Mouse (Mus musculus) lung, postnatal 0 days (tissue): ENCODE data around the gene Lrriq3. TPM values are rescaled to one million over a fixed set of nuclear protein-coding genes. Genes with fewer than 3 reads are reported as not detected.
A peak's percentile ranks its signal among the peaks of the same experiment; 100 is the strongest.

Source experiments
- ATAC-seq: fragments of 200-750 bp; cut with Nextera tagmentation; 2 replicates; pipeline ENCODE4 v1.8.0; 2017; ENCODE audit warnings: moderate library complexity
- DNase-seq: peaks from one replicate; pipeline ENCODE4 v3.0.0-alpha.2; 2016; ENCODE audit warnings: low spot score
- H3K27ac ChIP-seq: fragments of 300-500 bp; sonication (generic); 2 replicates; pipeline ENCODE4 v1.5.1; 2014; ENCODE audit warnings: antibody characterized with exemption, mild to moderate bottlenecking, low read length, mixed read lengths
- H3K27me3 ChIP-seq: fragments of 300-500 bp; sonication (generic); replicated peaks from 2 replicates; pipeline ENCODE4 v1.6.1; 2014; ENCODE audit warnings: low read length, mixed read lengths; ENCODE audit not compliant: insufficient read depth
- H3K36me3 ChIP-seq: fragments of 300-500 bp; sonication (generic); 2 replicates; pipeline ENCODE4 v1.6.1; 2014; ENCODE audit warnings: low read length, mixed read lengths; ENCODE audit not compliant: insufficient read depth
- H3K4me1 ChIP-seq: fragments of 300-500 bp; sonication (generic); 2 replicates; pipeline ENCODE4 v1.6.1; 2014; ENCODE audit warnings: antibody characterized with exemption, low read depth, low read length, mixed read lengths; ENCODE audit not compliant: insufficient read depth
- H3K4me2 ChIP-seq: fragments of 300-500 bp; sonication (generic); replicated peaks from 2 replicates; pipeline ENCODE4 v1.6.1; 2014; ENCODE audit warnings: low read depth, mild to moderate bottlenecking, low read length, moderate library complexity, mixed read lengths
- H3K4me3 ChIP-seq: fragments of 300-500 bp; sonication (generic); 2 replicates; pipeline ENCODE4 v1.5.1; 2014; ENCODE audit warnings: low read depth, low read length
- H3K9ac ChIP-seq: fragments of 300-500 bp; sonication (generic); replicated peaks from 2 replicates; pipeline ENCODE4 v1.6.1; 2014; ENCODE audit warnings: low read depth, mild to moderate bottlenecking
- H3K9me3 ChIP-seq: fragments of 300-500 bp; sonication (generic); 2 replicates; pipeline ENCODE4 v1.6.1; 2016; ENCODE audit warnings: low read length, mixed read lengths
- CTCF ChIP-seq: IDR thresholded peaks from 2 replicates; pipeline ENCODE4 v1.5.1; 2016; ENCODE audit warnings: antibody characterized with exemption, mild to moderate bottlenecking
- EP300 ChIP-seq: IDR thresholded peaks from 2 replicates; pipeline ENCODE4 v1.6.1; 2016; ENCODE audit warnings: antibody characterized with exemption, mild to moderate bottlenecking, control low read depth
- WGBS: fragments of 180-500 bp; shearing (Covaris S2); extraction: QIAGEN DNeasy Blood & Tissue Kit; methylation state at CpG from one replicate; pipeline ENCODE4 v1.1.7; 2014; 5-methylcytosine and 5-hydroxymethylcytosine counted together
- polyA plus RNA-seq: library from polyadenylated mRNA; unstranded; fragments of >200 nt; fragmentation: Nextera tagmentation; extraction: Ambion mirVana; gene quantifications from 2 replicates; pipeline ENCODE4 v1.2.1, GENCODE M21; 2015

Lrriq3 gene
- polyA plus RNA-seq, 1 experiment from 2014 or later = 1.4 TPM

- WGBS = 60% methylated on average over 6 of the region's 6 CpGs
- H3K36me3 ChIP-seq = no peaks in the 10 kb centered on the region
- H3K27ac ChIP-seq = no peak overlapping the region
- no peaks in the 10 kb centered on the region for H3K9me3 ChIP-seq
- no peak for ATAC-seq
- H3K4me2 ChIP-seq = no peak overlapping the region
- TF ChIP-seq CTCF = no peak
- no peak for TF ChIP-seq EP300
- no peak overlapping the region for H3K9ac ChIP-seq
- no peak overlapping the region for H3K4me3 ChIP-seq
- no peaks in the 10 kb centered on the region for H3K4me1 ChIP-seq
- DNase-seq = no peak
- H3K27me3 ChIP-seq = no peaks in the 10 kb centered on the region
Observed at GRCm38 (mm10) chr3:155058800-155059448, 34.3 kb upstream of the Lrriq3 start.

GRCm38 (mm10) chr3:155059449-155059822 is 33.8 kb upstream of the Lrriq3 start:
- Histone ChIP-seq H3K9ac (no peak overlapping the region), H3K4me1 (no peaks in the 10 kb centered on the region), H3K27ac (no peak overlapping the region), H3K27me3 (no peaks in the 10 kb centered on the region), H3K36me3 (no peaks in the 10 kb centered on the region), H3K4me3 (no peak overlapping the region), H3K4me2 (no peak overlapping the region), H3K9me3 (no peaks in the 10 kb centered on the region)
- DNase-seq = no peak
- no peak for ATAC-seq
- TF ChIP-seq CTCF = no peak
- TF ChIP-seq EP300 = no peak

- Histone ChIP-seq H3K27ac (no peak overlapping the region), H3K4me2 (no peak overlapping the region), H3K9ac (no peak overlapping the region), H3K36me3 (no peaks in the 10 kb centered on the region), H3K27me3 (no peaks in the 10 kb centered on the region), H3K9me3 (no peaks in the 10 kb centered on the region), H3K4me1 (no peaks in the 10 kb centered on the region), H3K4me3 (no peak overlapping the region)
- DNase-seq = no peak
- ATAC-seq = no peak
- 75% methylated on average over 4 of the region's 4 CpGs for WGBS
- TF ChIP-seq CTCF = no peak
Observed at GRCm38 (mm10) chr3:155077908-155078307, 15.3 kb upstream of the Lrriq3 start.

GRCm38 (mm10) chr3:155092081-155092480 is 1.2 kb upstream of the Lrriq3 start:
- Histone ChIP-seq H3K27ac (no peak overlapping the region), H3K9ac (no peak overlapping the region), H3K4me3 (no peak overlapping the region), H3K4me1 (no peaks in the 10 kb centered on the region), H3K9me3 (no peaks in the 10 kb centered on the region), H3K36me3 (peaks cover 11% of the 10 kb centered on the region; the same call in 1 of the 2 replicates), H3K27me3 (no peaks in the 10 kb centered on the region), H3K4me2 (peak overlapping the region; percentile 75; the same call in 1 of the 2 replicates)
- WGBS = 93% methylated on average over 6 of the region's 6 CpGs
- TF ChIP-seq CTCF = no peak
- DNase-seq (no peak), ATAC-seq (no peak)

- Histone ChIP-seq H3K27ac (no peak overlapping the region), H3K4me3 (no peak overlapping the region), H3K36me3 (no peaks in the 10 kb centered on the region), H3K4me1 (no peaks in the 10 kb centered on the region), H3K27me3 (no peaks in the 10 kb centered on the region), H3K9me3 (no peaks in the 10 kb centered on the region), H3K9ac (no peak overlapping the region), H3K4me2 (no peak overlapping the region)
- no peak for TF ChIP-seq CTCF
- no peak for TF ChIP-seq EP300
- 82% methylated on average over 1 of the region's 1 CpGs for WGBS
- ATAC-seq = no peak
- no peak for DNase-seq
Observed at GRCm38 (mm10) chr3:155099266-155099665, 6.0 kb downstream of the Lrriq3 start.

GRCm38 (mm10) chr3:155105957-155106356 is 12.7 kb downstream of the Lrriq3 start:
- WGBS = 30% methylated on average over 1 of the region's 1 CpGs
- no peaks in the 10 kb centered on the region for H3K4me1 ChIP-seq
- peak; percentile 5 for DNase-seq
- H3K36me3 ChIP-seq = no peaks in the 10 kb centered on the region
- H3K9ac ChIP-seq = no peak overlapping the region
- no peak overlapping the region for H3K27ac ChIP-seq
- TF ChIP-seq CTCF (no peak), EP300 (no peak)
- H3K27me3 ChIP-seq = no peaks in the 10 kb centered on the region
- no peaks in the 10 kb centered on the region for H3K9me3 ChIP-seq
- H3K4me2 ChIP-seq = no peak overlapping the region
- H3K4me3 ChIP-seq = no peak overlapping the region
- ATAC-seq = peak; percentile 59

- no peak for TF ChIP-seq EP300
- TF ChIP-seq CTCF = no peak
- DNase-seq (no peak), ATAC-seq (no peak)
- H3K9ac ChIP-seq = no peak overlapping the region
- no peaks in the 10 kb centered on the region for H3K9me3 ChIP-seq
- H3K27ac ChIP-seq = no peak overlapping the region
- H3K4me1 ChIP-seq = no peaks in the 10 kb centered on the region
- H3K4me3 ChIP-seq = no peak overlapping the region
- no peak overlapping the region for H3K4me2 ChIP-seq
- 85% methylated on average over 5 of the region's 5 CpGs for WGBS
- no peaks in the 10 kb centered on the region for H3K36me3 ChIP-seq
- H3K27me3 ChIP-seq = no peaks in the 10 kb centered on the region
Observed at GRCm38 (mm10) chr3:155137737-155138136, 44.5 kb downstream of the Lrriq3 start.
